Mouse (Mus musculus): ENCODE results near the gene Sel1l3. TPM values are rescaled to one million over a fixed set of nuclear protein-coding genes. Genes with fewer than 3 reads are reported as not detected.

Sel1l3 gene
- polyA plus RNA-seq, 1 experiment from 2014 or later = 7.3 TPM

GRCm38 (mm10) chr5:53194421-53194820 lies 19.3 kb downstream of the Sel1l3 start:
- Histone ChIP-seq H3K36me3 (ENCODE audit: control insufficient read depth, insufficient read depth, low read length) (no peaks in the 10 kb centered on the region), H3K4me2 (replicated peaks; ENCODE audit: low read depth, low read length) (no peak overlapping the region), H3K9ac (replicated peaks; ENCODE audit: low read depth, low read length) (no peak overlapping the region), H3K27me3 (ENCODE audit: control insufficient read depth, insufficient read depth, low read length) (no peaks in the 10 kb centered on the region), H3K4me1 (ENCODE audit: control insufficient read depth, insufficient read depth, low read length) (no peaks in the 10 kb centered on the region), H3K4me3 (ENCODE audit: low read depth, low read length) (no peak overlapping the region), H3K27ac (ENCODE audit: low read length) (no peak overlapping the region), H3K9me3 (ENCODE audit: control insufficient read depth, low read depth, low read length) (no peaks in the 10 kb centered on the region)
- ATAC-seq (ENCODE audit: insufficient number of reproducible peaks, insufficient read depth, low FRiP score, low read depth) = no peak
- 76% methylated on average over 2 of the region's 2 CpGs for WGBS

GRCm38 (mm10) chr5:53193092-53194030 lies 20.4 kb downstream of the Sel1l3 start:
- H3K4me3 ChIP-seq (ENCODE audit: low read depth, low read length) = no peak overlapping the region
- H3K9me3 ChIP-seq (ENCODE audit: control insufficient read depth, low read depth, low read length) = no peaks in the 10 kb centered on the region

GRCm38 (mm10) chr5:53188608-53189007 lies 25.1 kb downstream of the Sel1l3 start:
- ATAC-seq (ENCODE audit: insufficient number of reproducible peaks, insufficient read depth, low FRiP score, low read depth) = no peak
- WGBS = 72% methylated on average over 2 of the region's 2 CpGs
- Histone ChIP-seq H3K27me3 (ENCODE audit: control insufficient read depth, insufficient read depth, low read length) (no peaks in the 10 kb centered on the region), H3K4me2 (replicated peaks; ENCODE audit: low read depth, low read length) (no peak overlapping the region), H3K9ac (replicated peaks; ENCODE audit: low read depth, low read length) (no peak overlapping the region), H3K4me1 (ENCODE audit: control insufficient read depth, insufficient read depth, low read length) (no peaks in the 10 kb centered on the region), H3K27ac (ENCODE audit: low read length) (no peak overlapping the region), H3K4me3 (ENCODE audit: low read depth, low read length) (no peak overlapping the region), H3K9me3 (ENCODE audit: control insufficient read depth, low read depth, low read length) (no peaks in the 10 kb centered on the region), H3K36me3 (ENCODE audit: control insufficient read depth, insufficient read depth, low read length) (no peaks in the 10 kb centered on the region)

More at GRCm38 (mm10) chr5:53193092-53194030, 20.4 kb downstream of the Sel1l3 start:
- no peaks in the 10 kb centered on the region for H3K27me3 ChIP-seq (ENCODE audit: control insufficient read depth, insufficient read depth, low read length)
- no peak for ATAC-seq (ENCODE audit: insufficient number of reproducible peaks, insufficient read depth, low FRiP score, low read depth)
- no peak overlapping the region for H3K9ac ChIP-seq (replicated peaks; ENCODE audit: low read depth, low read length)
- H3K36me3 ChIP-seq (ENCODE audit: control insufficient read depth, insufficient read depth, low read length) = no peaks in the 10 kb centered on the region
- H3K4me1 ChIP-seq (ENCODE audit: control insufficient read depth, insufficient read depth, low read length) = no peaks in the 10 kb centered on the region
- H3K27ac ChIP-seq (ENCODE audit: low read length) = no peak overlapping the region
- no peak overlapping the region for H3K4me2 ChIP-seq (replicated peaks; ENCODE audit: low read depth, low read length)
- 76% methylated on average over 13 of the region's 13 CpGs for WGBS

- Histone ChIP-seq H3K36me3 (ENCODE audit: control insufficient read depth, insufficient read depth, low read length) (no peaks in the 10 kb centered on the region), H3K9me3 (ENCODE audit: control insufficient read depth, low read depth, low read length) (no peaks in the 10 kb centered on the region), H3K4me2 (replicated peaks; ENCODE audit: low read depth, low read length) (no peak overlapping the region), H3K9ac (replicated peaks; ENCODE audit: low read depth, low read length) (no peak overlapping the region), H3K27me3 (ENCODE audit: control insufficient read depth, insufficient read depth, low read length) (no peaks in the 10 kb centered on the region), H3K4me1 (ENCODE audit: control insufficient read depth, insufficient read depth, low read length) (no peaks in the 10 kb centered on the region), H3K4me3 (ENCODE audit: low read depth, low read length) (no peak overlapping the region), H3K27ac (ENCODE audit: low read length) (no peak overlapping the region)
- no peak for ATAC-seq (ENCODE audit: insufficient number of reproducible peaks, insufficient read depth, low FRiP score, low read depth)
- 40% methylated on average over 10 of the region's 10 CpGs for WGBS
These were observed 26.5 kb downstream of the Sel1l3 start for GRCm38 (mm10) chr5:53187245-53187644.

- WGBS = 72% methylated on average over 11 of the region's 11 CpGs
- H3K4me2 ChIP-seq (replicated peaks; ENCODE audit: low read depth, low read length) = no peak overlapping the region
These were observed 27.9 kb downstream of the Sel1l3 start for GRCm38 (mm10) chr5:53185803-53186202.

GRCm38 (mm10) chr5:53179965-53180364 lies 33.8 kb downstream of the Sel1l3 start:
- Histone ChIP-seq H3K4me3 (ENCODE audit: low read depth, low read length) (no peak overlapping the region), H3K9ac (replicated peaks; ENCODE audit: low read depth, low read length) (no peak overlapping the region), H3K9me3 (ENCODE audit: control insufficient read depth, low read depth, low read length) (no peaks in the 10 kb centered on the region), H3K4me1 (ENCODE audit: control insufficient read depth, insufficient read depth, low read length) (no peaks in the 10 kb centered on the region), H3K27me3 (ENCODE audit: control insufficient read depth, insufficient read depth, low read length) (no peaks in the 10 kb centered on the region), H3K4me2 (replicated peaks; ENCODE audit: low read depth, low read length) (no peak overlapping the region), H3K27ac (ENCODE audit: low read length) (no peak overlapping the region), H3K36me3 (ENCODE audit: control insufficient read depth, insufficient read depth, low read length) (no peaks in the 10 kb centered on the region)
- 83% methylated on average over 5 of the region's 5 CpGs for WGBS
- ATAC-seq (ENCODE audit: insufficient number of reproducible peaks, insufficient read depth, low FRiP score, low read depth) = no peak

More at GRCm38 (mm10) chr5:53185803-53186202, 27.9 kb downstream of the Sel1l3 start:
- Histone ChIP-seq H3K27me3 (ENCODE audit: control insufficient read depth, insufficient read depth, low read length) (no peaks in the 10 kb centered on the region), H3K27ac (ENCODE audit: low read length) (no peak overlapping the region), H3K9ac (replicated peaks; ENCODE audit: low read depth, low read length) (no peak overlapping the region), H3K4me1 (ENCODE audit: control insufficient read depth, insufficient read depth, low read length) (no peaks in the 10 kb centered on the region), H3K36me3 (ENCODE audit: control insufficient read depth, insufficient read depth, low read length) (no peaks in the 10 kb centered on the region), H3K9me3 (ENCODE audit: control insufficient read depth, low read depth, low read length) (no peaks in the 10 kb centered on the region), H3K4me3 (ENCODE audit: low read depth, low read length) (no peak overlapping the region)
- ATAC-seq (ENCODE audit: insufficient number of reproducible peaks, insufficient read depth, low FRiP score, low read depth) = no peak

- no peak for ATAC-seq (ENCODE audit: insufficient number of reproducible peaks, insufficient read depth, low FRiP score, low read depth)
- no peak overlapping the region for H3K9ac ChIP-seq (replicated peaks; ENCODE audit: low read depth, low read length)
- H3K4me2 ChIP-seq (replicated peaks; ENCODE audit: low read depth, low read length) = no peak overlapping the region
- no peaks in the 10 kb centered on the region for H3K27me3 ChIP-seq (ENCODE audit: control insufficient read depth, insufficient read depth, low read length)
- no peaks in the 10 kb centered on the region for H3K4me1 ChIP-seq (ENCODE audit: control insufficient read depth, insufficient read depth, low read length)
- no peaks in the 10 kb centered on the region for H3K9me3 ChIP-seq (ENCODE audit: control insufficient read depth, low read depth, low read length)
- H3K36me3 ChIP-seq (ENCODE audit: control insufficient read depth, insufficient read depth, low read length) = no peaks in the 10 kb centered on the region
- 63% methylated on average over 6 of the region's 6 CpGs for WGBS
- no peak overlapping the region for H3K27ac ChIP-seq (ENCODE audit: low read length)
- H3K4me3 ChIP-seq (ENCODE audit: low read depth, low read length) = no peak overlapping the region
These were observed 37.0 kb downstream of the Sel1l3 start for GRCm38 (mm10) chr5:53176703-53177102.

- no peak for ATAC-seq (ENCODE audit: insufficient number of reproducible peaks, insufficient read depth, low FRiP score, low read depth)
- H3K27me3 ChIP-seq (ENCODE audit: control insufficient read depth, insufficient read depth, low read length) = no peaks in the 10 kb centered on the region
- whole genome bisulfite sequencing = 70% methylated on average over 2 of the region's 4 CpGs
- no peaks in the 10 kb centered on the region for H3K4me1 ChIP-seq (ENCODE audit: control insufficient read depth, insufficient read depth, low read length)
- H3K9ac ChIP-seq (replicated peaks; ENCODE audit: low read depth, low read length) = no peak overlapping the region
- no peak overlapping the region for H3K4me2 ChIP-seq (replicated peaks; ENCODE audit: low read depth, low read length)
- no peak overlapping the region for H3K27ac ChIP-seq (ENCODE audit: low read length)
- H3K4me3 ChIP-seq (ENCODE audit: low read depth, low read length) = no peak overlapping the region
- H3K36me3 ChIP-seq (ENCODE audit: control insufficient read depth, insufficient read depth, low read length) = no peaks in the 10 kb centered on the region
- no peaks in the 10 kb centered on the region for H3K9me3 ChIP-seq (ENCODE audit: control insufficient read depth, low read depth, low read length)
These were observed 37.7 kb downstream of the Sel1l3 start for GRCm38 (mm10) chr5:53176075-53176474.
